Mouse (Mus musculus) hindbrain, postnatal 0 days (tissue): ENCODE results near the gene Ppp1r12c. TPM values are rescaled to one million over a fixed set of nuclear protein-coding genes. Genes with fewer than 3 reads are reported as not detected.

Experiments
- ATAC-seq: fragments of 200-750 bp; cut with Nextera tagmentation; 2 replicates; pipeline ENCODE4 v1.8.0; 2017; ENCODE audit warnings: mild to moderate bottlenecking, moderate TSS enrichment, moderate library complexity
- DNase-seq: peaks from one replicate; pipeline ENCODE4 v3.0.0-alpha.2; 2015; ENCODE audit warnings: low spot score
- H3K27ac ChIP-seq: fragments of 300-500 bp; sonication (generic); 2 replicates; pipeline ENCODE4 v1.5.1; 2014; ENCODE audit warnings: mild to moderate bottlenecking
- H3K27me3 ChIP-seq: fragments of 300-500 bp; sonication (generic); 2 replicates; pipeline ENCODE4 v1.6.1; 2014; ENCODE audit warnings: low read length, mixed read lengths; ENCODE audit not compliant: insufficient read depth
- H3K36me3 ChIP-seq: fragments of 300-500 bp; sonication (generic); 2 replicates; pipeline ENCODE4 v1.6.1; 2014; ENCODE audit warnings: low read length, mixed read lengths; ENCODE audit not compliant: insufficient read depth
- H3K4me1 ChIP-seq: fragments of 300-500 bp; sonication (generic); 2 replicates; pipeline ENCODE4 v1.6.1; 2014; ENCODE audit warnings: antibody characterized with exemption, low read length, mixed read lengths; ENCODE audit not compliant: insufficient read depth
- H3K4me2 ChIP-seq: fragments of 300-500 bp; sonication (generic); 2 replicates; pipeline ENCODE4 v1.6.1; 2014; ENCODE audit warnings: low read depth, mild to moderate bottlenecking, low read length, moderate library complexity, mixed read lengths
- H3K4me3 ChIP-seq: fragments of 300-500 bp; sonication (generic); 2 replicates; pipeline ENCODE4 v1.5.1; 2014; ENCODE audit warnings: low read length
- H3K9ac ChIP-seq: fragments of 300-500 bp; sonication (generic); replicated peaks from 2 replicates; pipeline ENCODE4 v1.6.1; 2014; ENCODE audit warnings: mild to moderate bottlenecking, low read length, moderate library complexity, mixed read lengths
- H3K9me3 ChIP-seq: fragments of 300-500 bp; sonication (generic); 2 replicates; pipeline ENCODE4 v1.6.1; 2016; ENCODE audit warnings: low read length, mixed read lengths
- CTCF ChIP-seq: IDR thresholded peaks from 2 replicates; pipeline ENCODE4 v1.5.1; 2016; ENCODE audit warnings: antibody characterized with exemption, control low read depth, low read depth
- WGBS: fragments of 180-500 bp; shearing (Covaris S2); extraction: QIAGEN DNeasy Blood & Tissue Kit; methylation state at CpG from one replicate; pipeline ENCODE4 v1.1.7; 2014; 5-methylcytosine and 5-hydroxymethylcytosine counted together
- polyA plus RNA-seq: library from polyadenylated mRNA; unstranded; fragments of >200 nt; fragmentation: Nextera tagmentation; extraction: Ambion mirVana; gene quantifications from 2 replicates; pipeline ENCODE4 v1.2.1, GENCODE M21; 2015
- total RNA-seq: library from RNA; depleted of rRNA; stranded (reverse); fragments of >200 nt; gene quantifications from 2 replicates; pipeline ENCODE4 v1.2.3, GENCODE M21; 2014

Gene Ppp1r12c
- total and polyA plus RNA-seq, 2 experiments from 2014 or later = 33.9 to 109 TPM

DNA sequence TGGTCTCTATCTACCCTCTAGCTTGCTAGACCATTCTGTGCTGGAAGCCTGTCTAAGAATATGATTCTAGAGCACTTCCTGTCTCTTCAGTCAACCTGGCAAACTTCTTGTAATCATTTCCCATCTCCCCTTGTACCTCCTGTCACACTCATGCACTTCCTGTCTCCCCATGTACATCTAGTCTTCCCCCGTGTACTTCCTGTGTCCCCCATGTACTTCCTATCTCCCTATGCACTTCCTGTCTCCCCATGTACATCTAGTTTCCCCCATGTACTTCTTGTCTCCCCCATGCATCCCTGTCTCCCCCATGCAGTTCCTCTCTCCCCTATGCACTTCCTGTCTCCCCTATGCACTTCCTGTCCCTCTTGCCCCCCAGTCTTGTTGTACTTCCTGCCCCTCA, 17.0 kb upstream of the Ppp1r12c start:
- no peak for DNase-seq
- no peak for TF ChIP-seq CTCF
- no peaks in the 10 kb centered on the region for H3K36me3 ChIP-seq
- H3K27me3 ChIP-seq = no peaks in the 10 kb centered on the region
- H3K9me3 ChIP-seq = no peaks in the 10 kb centered on the region
- no peak overlapping the region for H3K9ac ChIP-seq
- no peak overlapping the region for H3K4me3 ChIP-seq
- no peak for ATAC-seq
- no peak overlapping the region for H3K4me2 ChIP-seq
- H3K27ac ChIP-seq = no peak overlapping the region
- H3K4me1 ChIP-seq = no peaks in the 10 kb centered on the region; the same call in 1 of the 2 replicates
- WGBS = 90% methylated on average over 1 of the region's 1 CpGs

DNA sequence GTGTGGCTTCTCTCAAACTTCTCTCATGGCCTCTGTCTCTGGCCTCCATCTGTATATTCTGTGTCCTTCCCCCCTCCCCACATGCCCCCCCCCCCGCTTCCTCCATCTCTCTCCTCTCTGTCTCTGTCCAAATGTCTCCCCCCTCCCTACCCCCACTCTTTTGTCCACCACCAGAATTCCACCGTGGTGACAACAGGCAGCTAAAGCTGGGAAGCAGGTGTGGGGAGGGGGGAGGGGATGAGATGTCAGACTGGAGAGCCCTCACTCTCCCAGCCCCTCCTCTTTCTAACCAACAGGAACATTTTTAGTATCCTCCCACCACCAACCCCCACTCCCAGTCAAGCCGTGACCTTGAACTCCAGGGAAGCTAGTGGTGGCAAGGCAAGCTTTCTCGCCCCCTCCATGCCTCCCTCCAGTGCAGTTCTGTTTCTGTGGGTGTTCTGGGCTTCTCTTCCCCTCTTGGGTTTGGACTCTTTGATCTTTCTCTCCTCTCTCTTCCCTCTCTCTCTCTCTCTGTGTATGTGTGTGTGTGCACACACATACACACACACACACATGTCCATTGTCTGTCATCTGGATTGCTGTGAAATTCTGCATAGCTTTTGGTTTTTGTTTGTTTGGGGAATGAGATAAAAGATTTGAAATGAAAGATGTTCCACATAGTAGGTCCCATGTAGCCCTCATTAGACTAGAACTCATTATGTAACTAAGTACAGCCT, 15.0 kb upstream of the Ppp1r12c start, which contains the start of gene Tnnt1:
Tnnt1 (minus strand) TSS at position 51 of the 719 bp plus-strand sequence.
- no peak within 1 kb of the TSS for H3K9ac ChIP-seq
- H3K27ac ChIP-seq = no peak within 1 kb of the TSS
- H3K9me3 ChIP-seq = no peaks in the 10 kb centered on the region
- H3K4me2 ChIP-seq = no peak within 1 kb of the TSS
- TF ChIP-seq CTCF = no peak
- no peaks in the 10 kb centered on the region; the same call in 1 of the 2 replicates for H3K4me1 ChIP-seq
- no peaks in the 10 kb centered on the region for H3K36me3 ChIP-seq
- no peaks in the 10 kb centered on the region for H3K27me3 ChIP-seq
- 14% methylated on average over 3 of the region's 4 CpGs for WGBS
- no peak within 1 kb of the TSS for H3K4me3 ChIP-seq
- ATAC-seq (no peak), DNase-seq (no peak)

GRCm38 (mm10) chr7:4515853-4516252, 14.4 kb upstream of the Ppp1r12c start:
- no peak overlapping the region for H3K4me2 ChIP-seq
- H3K4me1 ChIP-seq = no peaks in the 10 kb centered on the region; the same call in 1 of the 2 replicates
- no peak overlapping the region for H3K4me3 ChIP-seq
- H3K27ac ChIP-seq = no peak overlapping the region
- no peaks in the 10 kb centered on the region for H3K9me3 ChIP-seq
- DNase-seq (no peak), ATAC-seq (no peak)
- H3K27me3 ChIP-seq = no peaks in the 10 kb centered on the region
- TF ChIP-seq CTCF = no peak
- no peaks in the 10 kb centered on the region for H3K36me3 ChIP-seq
- 71% methylated on average over 6 of the region's 6 CpGs for WGBS
- H3K9ac ChIP-seq = no peak overlapping the region

- Histone ChIP-seq H3K27ac (no peak overlapping the region), H3K9ac (no peak overlapping the region), H3K4me3 (no peak overlapping the region), H3K4me1 (no peaks in the 10 kb centered on the region), H3K27me3 (no peaks in the 10 kb centered on the region), H3K9me3 (no peaks in the 10 kb centered on the region), H3K36me3 (no peaks in the 10 kb centered on the region), H3K4me2 (no peak overlapping the region)
- DNase-seq (no peak), ATAC-seq (no peak)
- WGBS = 52% methylated on average over 6 of the region's 6 CpGs
- TF ChIP-seq CTCF = no peak
Observed at GRCm38 (mm10) chr7:4513829-4514712, 12.6 kb upstream of the Ppp1r12c start.

DNA sequence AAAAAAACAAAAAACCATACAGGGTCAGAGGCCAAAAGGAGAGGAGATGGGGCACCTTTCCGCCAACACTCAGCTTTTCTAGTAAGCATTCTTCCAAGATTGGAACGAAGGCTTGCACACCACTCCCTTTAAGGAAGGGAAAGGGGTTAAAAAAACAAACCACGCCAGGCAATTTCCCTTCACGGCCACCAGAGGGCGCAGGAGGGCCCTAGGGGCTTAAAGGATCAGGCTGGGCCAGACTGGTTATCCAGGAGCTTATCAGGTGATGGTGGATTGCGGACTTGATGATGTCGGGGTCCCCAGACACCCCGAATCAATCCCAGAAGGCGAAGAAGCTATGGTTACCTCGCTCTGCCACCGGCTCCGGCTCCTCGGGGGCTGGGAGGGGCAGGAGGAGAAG, 11.8 kb upstream of the Ppp1r12c start:
- WGBS = 26% methylated on average over 13 of the region's 13 CpGs
- Histone ChIP-seq H3K36me3 (no peaks in the 10 kb centered on the region), H3K4me2 (no peak overlapping the region), H3K9ac (no peak overlapping the region), H3K27ac (no peak overlapping the region), H3K4me1 (no peaks in the 10 kb centered on the region), H3K9me3 (no peaks in the 10 kb centered on the region), H3K27me3 (no peaks in the 10 kb centered on the region), H3K4me3 (no peak overlapping the region)
- TF ChIP-seq CTCF = peak; percentile 82
- DNase-seq (peak; percentile 54), ATAC-seq (no peak)

DNA sequence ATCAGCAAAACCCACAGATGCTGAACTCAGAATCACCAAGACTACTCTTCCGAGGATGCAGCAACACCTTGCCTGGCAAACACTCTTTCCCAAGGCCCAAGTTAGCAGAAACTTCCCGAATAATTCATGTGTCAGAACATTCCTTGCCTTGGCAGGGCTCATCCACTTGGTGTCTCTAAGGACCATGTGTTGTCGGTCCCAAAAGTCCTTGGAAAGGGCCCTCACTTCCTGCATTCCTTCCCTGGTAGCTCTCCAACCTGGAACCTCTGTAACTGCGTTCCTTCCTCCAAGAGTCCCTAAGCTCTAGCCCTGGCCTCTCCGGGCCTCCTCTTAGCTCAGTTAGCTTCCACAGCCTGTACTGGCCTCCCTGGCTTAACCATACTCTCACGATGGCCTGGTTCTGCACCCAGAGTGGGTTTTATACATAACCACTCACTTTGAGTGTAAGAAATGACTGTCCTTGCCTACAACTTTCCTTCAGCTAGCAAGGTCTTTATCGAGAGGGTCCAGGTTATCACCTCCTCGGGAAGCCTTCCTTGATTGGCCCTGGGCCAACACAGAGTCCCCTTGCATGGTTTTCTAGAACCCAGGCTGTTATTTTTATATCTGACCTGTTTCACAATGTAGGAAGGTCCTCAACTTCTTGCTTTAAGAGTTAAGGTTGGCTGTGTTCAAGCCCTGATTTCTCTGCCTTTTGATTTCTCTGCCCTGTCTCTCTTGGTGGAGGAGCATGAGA, 10.2 kb upstream of the Ppp1r12c start:
- no peak overlapping the region for H3K4me3 ChIP-seq
- no peaks in the 10 kb centered on the region for H3K27me3 ChIP-seq
- H3K27ac ChIP-seq = no peak overlapping the region
- DNase-seq (no peak), ATAC-seq (no peak)
- no peak overlapping the region for H3K4me2 ChIP-seq
- WGBS = 75% methylated on average over 8 of the region's 8 CpGs
- H3K9me3 ChIP-seq = no peaks in the 10 kb centered on the region
- H3K36me3 ChIP-seq = no peaks in the 10 kb centered on the region
- no peak for TF ChIP-seq CTCF
- H3K4me1 ChIP-seq = no peaks in the 10 kb centered on the region
- H3K9ac ChIP-seq = no peak overlapping the region
